Mouse (Mus musculus) naive thymus-derived CD4-positive, alpha-beta T cell, adult 2 months (primary cell): Measurements from ENCODE around the gene 1700031F05Rik.
"Not testable (repeated sequence)": the region's sequence is repeated elsewhere in the genome, so short reads cannot be mapped to it uniquely, and the experiment has no call there.

Experiments
- DNase-seq: peaks from one replicate; pipeline ENCODE4 v3.0.0-alpha.2; 2011; ENCODE audit warnings: low read depth

1700031F05Rik gene

GRCm38 (mm10) chrX:102867871-102868270 is at the start of gene 1700031F05Rik:
TSS of gene 1700031F05Rik (minus strand) at chrX:102867971.
- no peak for DNase-seq

GRCm38 (mm10) chrX:102914823-102915222 is 47.1 kb upstream of the 1700031F05Rik start:
- DNase-seq = not testable (repeated sequence)

GRCm38 (mm10) chrX:102908587-102908986 is 40.8 kb upstream of the 1700031F05Rik start, which contains the start of the genes Dmrtc1a and 1700011M02Rik:
TSS of gene Dmrtc1a (minus strand) at chrX:102908687.
TSS of gene 1700011M02Rik (plus strand) at chrX:102908905.
- not testable (repeated sequence) for DNase-seq

- not testable (repeated sequence) for DNase-seq
These were observed 13.3 kb downstream of the 1700031F05Rik start, which contains the start of gene Dmrtc1c2 for GRCm38 (mm10) chrX:102854516-102854915. TSS of gene Dmrtc1c2 (minus strand) at chrX:102854616.

- no peak for DNase-seq
These were observed 55.5 kb downstream of the 1700031F05Rik start for GRCm38 (mm10) chrX:102812311-102812710.
